Mouse (Mus musculus): ENCODE results near the gene Mpp3. TPM values are rescaled to one million over a fixed set of nuclear protein-coding genes. Genes with fewer than 3 reads are reported as not detected.

Mpp3 gene
- total and polyA plus RNA-seq, 3 experiments, result 0.12 to 3.8 (median 0.31) TPM

GRCm38 (mm10) chr11:101981850-101982249, 46.4 kb downstream of the Mpp3 start:
- Histone ChIP-seq H3K27me3 (replicated peaks) (peaks cover 15% of the 10 kb centered on the region), H3K79me2 (replicated peaks; ENCODE audit: control insufficient read depth, extremely low read depth, insufficient read depth, poor library complexity, severe bottlenecking) (no peaks in the 10 kb centered on the region), H3K4me1 (ENCODE audit: control insufficient read depth in 1 of 2, insufficient read depth in 2 of 2) (peaks cover 14 to 40% of the 10 kb centered on the region in 2 experiments), H3K36me3 (replicated peaks in 1 of 2; ENCODE audit: control insufficient read depth in 1 of 2, insufficient read depth in 1 of 2, low read length in 1 of 2) (peaks cover 19 to 58% of the 10 kb centered on the region in 2 experiments), H3K9me3 (replicated peaks; ENCODE audit: low read length) (peaks cover 2% of the 10 kb centered on the region), H3K9ac (ENCODE audit: insufficient read depth, low read depth) (no peak overlapping the region), H3K4me2 (ENCODE audit: insufficient read depth, low read depth, poor library complexity, severe bottlenecking) (no peak overlapping the region), H3K4me3 (replicated peaks in 1 of 3; ENCODE audit: low read depth in 2 of 3, low read length in 2 of 3, poor library complexity in 1 of 3) (no peak overlapping the region), H3K27ac (ENCODE audit: insufficient read depth, low read depth) (no peak overlapping the region)
- no peak for DNase-seq (ENCODE audit: extremely low read depth)
- in situ Hi-C loops (cut with MboI; ENCODE audit: low pct_ligation_motif_present, low pct_unique_long_range_greater_than_20kb, low sequenced_read_pairs) (no loop called here), dilution Hi-C loops (cut with MboI; ENCODE audit: extremely low pct_ligation_motif_present, extremely low pct_unique_long_range_greater_than_20kb, low sequenced_read_pairs) (no loop called here)
- TF ChIP-seq ZMIZ1 (IDR thresholded peaks at IDR 0.05; ENCODE audit: low read depth, low read length) (no peak), CHD1 (IDR thresholded peaks at IDR 0.05; ENCODE audit: low read depth, low read length) (no peak), CHD2 (IDR thresholded peaks at IDR 0.05; ENCODE audit: low read length) (no peak), USF1 (IDR thresholded peaks at IDR 0.05; ENCODE audit: low read depth, low read length) (no peak), MXI1 (IDR thresholded peaks at IDR 0.05; ENCODE audit: low read depth, low read length) (no peak)

GRCm38 (mm10) chr11:101980603-101981157, 47.6 kb downstream of the Mpp3 start:
- Histone ChIP-seq H3K4me2 (ENCODE audit: insufficient read depth, low read depth, poor library complexity, severe bottlenecking) (no peak overlapping the region), H3K36me3 (replicated peaks in 1 of 2; ENCODE audit: control insufficient read depth in 1 of 2, insufficient read depth in 1 of 2, low read length in 1 of 2) (peaks cover 19 to 68% of the 10 kb centered on the region in 2 experiments), H3K4me3 (replicated peaks in 1 of 3; ENCODE audit: low read depth in 2 of 3, low read length in 2 of 3, poor library complexity in 1 of 3) (no peak overlapping the region), H3K79me2 (replicated peaks; ENCODE audit: control insufficient read depth, extremely low read depth, insufficient read depth, poor library complexity, severe bottlenecking) (no peaks in the 10 kb centered on the region), H3K9me3 (replicated peaks; ENCODE audit: low read length) (peaks cover 4% of the 10 kb centered on the region), H3K27ac (ENCODE audit: insufficient read depth, low read depth) (no peak overlapping the region), H3K9ac (ENCODE audit: insufficient read depth, low read depth) (no peak overlapping the region), H3K27me3 (replicated peaks) (peaks cover 5% of the 10 kb centered on the region), H3K4me1 (ENCODE audit: control insufficient read depth in 1 of 2, insufficient read depth in 2 of 2) (peaks cover 14 to 37% of the 10 kb centered on the region in 2 experiments)
- TF ChIP-seq POLR2AphosphoS2 (IDR thresholded peaks at IDR 0.05; ENCODE audit: low read depth, low read length), result no peak
- in situ Hi-C loops (cut with MboI; ENCODE audit: low pct_ligation_motif_present, low pct_unique_long_range_greater_than_20kb, low sequenced_read_pairs), result no loop called here
- dilution Hi-C loops (cut with MboI; ENCODE audit: extremely low pct_ligation_motif_present, extremely low pct_unique_long_range_greater_than_20kb, low sequenced_read_pairs), result no loop called here
- DNase-seq (ENCODE audit: extremely low read depth), result no peak

- Histone ChIP-seq H3K9ac (ENCODE audit: insufficient read depth, low read depth) (no peak overlapping the region), H3K36me3 (replicated peaks in 1 of 2; ENCODE audit: control insufficient read depth in 1 of 2, insufficient read depth in 1 of 2, low read length in 1 of 2) (peaks cover 26 to 82% of the 10 kb centered on the region in 2 experiments), H3K27ac (ENCODE audit: insufficient read depth, low read depth) (no peak overlapping the region), H3K4me1 (ENCODE audit: control insufficient read depth in 1 of 2, insufficient read depth in 2 of 2) (peaks cover 12 to 33% of the 10 kb centered on the region in 2 experiments), H3K9me3 (replicated peaks; ENCODE audit: low read length) (peaks cover 4% of the 10 kb centered on the region), H3K4me3 (replicated peaks in 1 of 3; ENCODE audit: low read depth in 2 of 3, low read length in 2 of 3, poor library complexity in 1 of 3) (no peak overlapping the region), H3K27me3 (replicated peaks) (no peaks in the 10 kb centered on the region), H3K4me2 (ENCODE audit: insufficient read depth, low read depth, poor library complexity, severe bottlenecking) (no peak overlapping the region), H3K79me2 (replicated peaks; ENCODE audit: control insufficient read depth, extremely low read depth, insufficient read depth, poor library complexity, severe bottlenecking) (no peaks in the 10 kb centered on the region)
- dilution Hi-C loops (cut with MboI; ENCODE audit: extremely low pct_ligation_motif_present, extremely low pct_unique_long_range_greater_than_20kb, low sequenced_read_pairs), result no loop called here
- TF ChIP-seq TCF12 (IDR thresholded peaks at IDR 0.05; ENCODE audit: low read depth, low read length) (no peak), JUND (conservative IDR thresholded peaks at IDR 0.05; ENCODE audit: low read depth, low read length) (no peak), HCFC1 (IDR thresholded peaks at IDR 0.05; ENCODE audit: low read depth, low read length) (no peak), MYC (IDR thresholded peaks at IDR 0.05; ENCODE audit: low read depth, low read length) (no peak), ZC3H11A (IDR thresholded peaks at IDR 0.05; ENCODE audit: low read depth, low read length) (no peak), RCOR1 (conservative IDR thresholded peaks at IDR 0.05; ENCODE audit: low read depth, low read length) (no peak), ZNF384 (IDR thresholded peaks at IDR 0.05; ENCODE audit: low read depth, low read length) (no peak), CHD2 (IDR thresholded peaks at IDR 0.05; ENCODE audit: low read length) (no peak), EP300 (IDR thresholded peaks at IDR 0.05; ENCODE audit: low read length) (no peak), MAX (IDR thresholded peaks at IDR 0.05; ENCODE audit: low read length) (no peak), KAT2A (IDR thresholded peaks at IDR 0.05; ENCODE audit: insufficient replicate concordance, low read length) (no peak), PAX5 (IDR thresholded peaks at IDR 0.05; ENCODE audit: low read length) (no peak), MAZ (IDR thresholded peaks at IDR 0.05; ENCODE audit: low read depth, low read length) (no peak), IRF4 (IDR thresholded peaks at IDR 0.05; ENCODE audit: low read depth, low read length) (no peak), SMC3 (IDR thresholded peaks at IDR 0.05; ENCODE audit: low read depth, low read length) (no peak), UBTF (IDR thresholded peaks at IDR 0.05; ENCODE audit: low read depth, low read length) (no peak), NELFE (IDR thresholded peaks at IDR 0.05; ENCODE audit: low read depth, low read length) (no peak), BHLHE40 (IDR thresholded peaks at IDR 0.05; ENCODE audit: low read depth, low read length) (no peak), MEF2A (IDR thresholded peaks at IDR 0.05; ENCODE audit: borderline replicate concordance, low read depth, low read length) (no peak)
- DNase-seq (ENCODE audit: extremely low read depth), result no peak
- in situ Hi-C loops (cut with MboI; ENCODE audit: low pct_ligation_motif_present, low pct_unique_long_range_greater_than_20kb, low sequenced_read_pairs), result no loop called here
Measured at GRCm38 (mm10) chr11:101979140-101979539, 49.1 kb downstream of the Mpp3 start.

Measured in CH12.LX (cell line).